Mouse (Mus musculus): ENCODE measurements around the gene Eya2.

The Eya2 gene

DNA sequence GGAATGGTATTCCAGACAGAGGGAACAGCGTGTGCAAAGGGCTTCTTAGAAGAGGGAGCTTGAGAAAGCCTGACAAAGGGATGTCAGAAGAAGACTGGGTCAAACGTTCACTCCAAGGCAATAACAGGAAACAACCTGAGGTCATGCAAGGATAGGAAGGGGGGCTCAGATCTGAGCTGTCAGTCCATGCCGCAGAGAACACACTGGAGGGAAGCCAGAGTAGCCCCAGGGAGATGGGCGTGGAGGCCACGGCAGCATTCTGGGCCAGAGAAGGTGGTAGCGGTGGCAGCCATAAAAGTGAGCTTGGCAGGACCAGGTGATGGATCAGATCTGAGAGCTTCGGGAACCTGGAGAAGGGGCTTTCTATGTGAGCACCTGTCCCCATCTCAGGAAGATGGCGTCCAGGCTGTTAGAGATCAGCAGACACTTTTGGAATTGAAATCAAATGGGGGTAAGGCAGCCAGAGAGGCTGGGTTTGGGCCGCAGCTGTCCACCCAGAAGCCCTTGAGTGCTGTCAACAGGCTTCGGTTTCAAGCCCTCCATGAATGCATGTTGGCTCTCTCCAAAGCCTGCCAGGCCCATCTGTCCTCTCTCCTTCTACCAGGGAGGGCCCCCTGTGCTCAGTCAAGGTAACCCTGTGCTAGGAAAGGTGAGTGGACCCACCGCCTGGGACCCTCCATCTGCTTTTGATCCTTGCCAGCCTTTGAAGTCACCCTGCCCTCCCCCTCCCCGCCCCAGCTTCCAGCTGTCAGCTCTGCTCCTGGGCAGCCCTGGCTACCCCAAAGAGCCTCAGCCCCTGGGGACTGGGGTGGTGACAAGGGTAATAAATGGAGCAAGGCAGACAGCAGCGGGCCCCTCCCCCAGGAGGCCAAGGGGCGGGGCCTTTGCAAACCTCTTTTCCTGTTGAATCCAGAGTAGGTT, 58.4 kb downstream of the Eya2 start:
- DNase-seq: peak; percentile 77

DNA sequence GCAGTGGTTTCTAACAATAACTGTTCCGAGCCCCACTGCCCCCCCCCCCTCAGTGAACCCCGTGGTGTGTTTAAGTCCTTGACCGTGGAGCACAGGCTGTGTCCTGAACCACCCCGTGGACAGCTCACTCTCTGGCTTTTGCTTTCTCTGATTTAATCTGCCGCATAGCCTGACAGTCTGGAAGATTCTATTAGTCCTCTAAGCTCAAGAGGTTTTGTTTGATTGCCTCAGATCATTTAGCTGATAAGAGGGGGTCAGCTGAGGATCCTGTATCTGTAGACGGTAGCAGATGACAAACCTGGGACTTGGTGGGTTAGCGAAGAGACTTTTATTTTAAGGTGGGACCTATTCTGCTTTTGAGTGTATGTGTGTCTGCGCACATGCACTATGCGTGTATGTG, 59.3 kb downstream of the Eya2 start:
- DNase-seq: no peak

GRCm38 (mm10) chr2:165654696-165655491, 60.1 kb downstream of the Eya2 start:
- DNase-seq: peak; percentile 79

GRCm38 (mm10) chr2:165656541-165656940, 61.7 kb downstream of the Eya2 start:
- no peak for DNase-seq

- DNase-seq: no peak
Measured at GRCm38 (mm10) chr2:165656956-165657355, 62.1 kb downstream of the Eya2 start.

- peak; percentile 35 for DNase-seq
Measured at GRCm38 (mm10) chr2:165659552-165659951, 64.7 kb downstream of the Eya2 start.

GRCm38 (mm10) chr2:165663266-165663665, 68.4 kb downstream of the Eya2 start:
- DNase-seq: no peak

- no peak for DNase-seq
Measured at GRCm38 (mm10) chr2:165664648-165665047, 69.8 kb downstream of the Eya2 start.

DNA sequence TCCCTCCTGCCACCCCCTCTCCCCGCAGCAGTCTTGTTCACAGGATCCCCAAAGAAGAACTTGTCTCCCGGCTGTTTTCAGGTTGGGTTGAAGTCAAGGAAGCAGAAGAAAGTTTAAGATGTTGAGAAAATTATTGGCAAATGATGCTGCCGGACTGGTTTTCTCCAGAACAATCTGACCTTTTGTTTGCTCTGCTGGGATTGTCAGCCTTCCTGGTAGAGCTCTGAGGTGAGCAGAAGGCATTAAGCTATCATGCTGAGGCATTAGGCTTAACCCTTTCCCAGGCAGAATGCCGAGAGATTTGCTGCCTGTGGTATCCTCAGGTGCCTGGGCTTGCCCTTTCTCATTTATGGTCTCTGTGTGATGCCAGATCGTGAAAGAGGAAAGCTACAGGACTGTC, 70.3 kb downstream of the Eya2 start:
- no peak for DNase-seq

- no peak for DNase-seq
Measured at GRCm38 (mm10) chr2:165667096-165667495, 72.3 kb downstream of the Eya2 start.

DNA sequence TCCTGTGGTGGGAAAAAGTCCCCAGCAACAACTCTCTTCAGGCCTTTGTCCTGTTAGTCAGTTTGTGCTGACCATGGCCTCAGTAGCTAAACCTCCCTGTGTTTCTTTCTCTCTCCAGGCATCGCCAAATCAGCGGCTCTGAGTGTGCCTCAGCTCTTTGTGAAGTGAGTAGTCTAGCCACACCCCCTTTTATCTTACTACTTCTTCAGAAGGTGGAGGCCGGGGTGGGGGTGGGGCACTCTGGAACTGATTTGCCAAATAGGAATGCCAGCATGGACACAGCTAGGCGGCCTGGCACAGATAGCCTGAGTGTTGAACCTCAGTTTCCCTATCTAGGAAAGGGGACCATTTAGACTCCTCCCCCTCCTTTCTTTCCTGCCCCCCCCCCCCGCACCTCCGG, 87.9 kb downstream of the Eya2 start:
- no peak for DNase-seq

- DNase-seq: no peak
Measured at GRCm38 (mm10) chr2:165687516-165687915, 92.7 kb downstream of the Eya2 start.

GRCm38 (mm10) chr2:165688896-165689295, 94.1 kb downstream of the Eya2 start:
- no peak for DNase-seq

DNA sequence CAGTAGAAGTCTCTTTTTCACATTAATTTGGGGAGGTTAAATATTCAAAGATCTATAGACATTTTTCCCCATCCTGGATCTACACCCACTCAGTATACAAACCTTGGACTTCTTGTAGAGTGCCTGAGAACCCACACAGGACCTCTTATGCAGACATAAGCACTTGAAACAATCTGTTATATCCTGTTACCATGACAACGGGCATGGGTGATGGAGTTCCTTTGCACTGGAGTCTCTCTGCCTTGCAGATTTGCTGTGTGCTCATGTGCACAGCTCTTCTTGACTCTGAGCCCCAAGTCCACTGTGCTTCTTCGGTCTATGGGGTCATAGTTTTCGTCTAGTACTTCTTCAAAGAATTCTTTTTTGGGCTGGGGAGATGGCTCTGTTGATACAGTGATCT, 96.2 kb downstream of the Eya2 start:
- DNase-seq: no peak

- no peak for DNase-seq
Measured at GRCm38 (mm10) chr2:165692944-165693660, 98.3 kb downstream of the Eya2 start.

DNA sequence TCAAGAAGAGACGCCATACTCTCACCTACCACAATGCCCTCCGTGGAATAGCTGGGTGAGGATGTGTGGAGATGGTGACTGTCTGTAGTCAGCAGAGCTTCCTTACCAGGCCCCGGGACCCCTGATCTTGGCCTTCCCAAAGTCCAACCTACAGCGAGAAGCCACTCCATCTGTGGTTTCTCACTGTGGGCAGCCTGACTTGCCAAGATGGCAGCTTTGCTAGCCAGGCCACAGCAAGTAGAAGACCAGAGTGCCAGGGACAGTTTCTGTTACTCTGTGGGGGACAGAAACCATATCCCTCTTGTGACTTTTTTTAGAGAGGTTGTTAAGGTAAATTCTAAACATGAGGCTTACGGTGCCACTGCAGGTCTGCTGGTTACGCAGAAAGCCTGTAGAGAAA, 99.9 kb downstream of the Eya2 start:
- DNase-seq: no peak

DNA sequence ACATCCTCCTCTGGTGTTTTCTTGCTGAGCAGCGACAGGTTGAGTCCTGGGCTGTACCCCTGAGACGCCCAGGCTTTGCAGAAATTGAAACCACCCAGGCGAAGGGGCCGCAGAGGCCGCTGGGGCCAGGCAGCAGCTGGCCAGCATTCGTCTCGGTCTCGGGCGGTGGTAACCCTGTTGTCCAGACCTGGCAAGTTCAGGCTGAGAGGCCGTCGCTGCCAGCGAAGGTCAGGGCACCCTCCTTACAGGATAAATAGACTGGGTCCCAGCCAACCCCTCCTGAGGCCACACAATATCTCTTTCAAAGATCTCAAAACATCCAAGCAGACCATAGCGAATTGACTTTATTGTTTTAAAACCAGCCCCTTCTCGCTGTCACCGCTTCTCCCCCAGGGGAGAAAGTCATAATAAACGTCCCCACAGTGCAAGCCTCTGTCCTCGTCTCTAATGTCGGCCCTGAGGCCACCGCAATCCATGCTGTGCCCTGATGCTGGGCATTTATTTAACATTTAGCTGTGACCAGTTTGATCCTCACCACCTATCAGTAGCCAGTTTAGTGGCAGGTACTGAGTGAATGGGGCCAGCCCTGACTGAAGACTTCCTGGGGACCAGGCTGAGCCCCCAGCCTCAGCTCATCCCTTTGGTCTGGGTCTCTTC, 105.5 kb downstream of the Eya2 start:
- DNase-seq: no peak

GRCm38 (mm10) chr2:165703033-165703805, 108.4 kb downstream of the Eya2 start:
- no peak for DNase-seq

GRCm38 (mm10) chr2:165708266-165708665, 113.4 kb downstream of the Eya2 start:
- DNase-seq: no peak

DNA sequence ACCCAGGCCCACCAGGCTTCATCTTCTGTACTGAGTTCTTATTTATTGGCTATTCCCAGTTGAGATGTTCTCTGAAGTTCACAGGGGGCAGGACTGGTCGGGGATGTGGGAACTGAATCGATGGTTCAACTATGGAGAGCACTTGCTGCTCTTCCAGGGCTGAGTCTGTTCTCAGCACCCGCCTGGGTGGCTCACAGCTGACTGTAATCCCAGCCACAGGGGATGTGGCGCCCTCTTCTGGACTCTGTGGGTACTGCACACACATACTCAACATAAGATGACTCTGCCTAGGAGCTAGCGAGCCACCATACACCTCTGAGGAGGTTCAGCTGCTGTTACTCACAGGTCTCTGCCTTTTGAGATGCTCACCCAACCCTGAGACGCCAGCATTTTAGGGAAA, 121.9 kb downstream of the Eya2 start:
- peak; percentile 31 for DNase-seq

GRCm38 (mm10) chr2:165717182-165718176, 122.6 kb downstream of the Eya2 start:
- no peak for DNase-seq
